Mouse (Mus musculus) ES-E14 (cell line): ENCODE data around the gene Slk.

ENCODE experiments used
- MAFK ChIP-seq: IDR thresholded peaks from 2 replicates; pipeline ENCODE4 v1.6.1; 2014; ENCODE audit warnings: mild to moderate bottlenecking, low read depth, low read length, inconsistent platforms; ENCODE audit not compliant: insufficient read depth
- ZC3H11A ChIP-seq: IDR thresholded peaks from 2 replicates; pipeline ENCODE4 v1.6.1; 2012; ENCODE audit warnings: low read depth, mild to moderate bottlenecking, inconsistent platforms, low read length, borderline replicate concordance

- no peak for TF ChIP-seq ZC3H11A
- no peak for TF ChIP-seq MAFK
Observed at GRCm38 (mm10) chr19:47536521-47537299, 42.8 kb upstream of the Slk start.
